Mouse (Mus musculus) adipocyte (in vitro differentiated cells): Measurements from ENCODE around the gene Nubpl.
A peak's percentile ranks its signal among the peaks of the same experiment; 100 is the strongest.

Experiments
- DNase-seq: peaks from one replicate; pipeline ENCODE4 v3.0.0-alpha.2; 2016; ENCODE audit warnings: low spot score

Nubpl gene

DNA sequence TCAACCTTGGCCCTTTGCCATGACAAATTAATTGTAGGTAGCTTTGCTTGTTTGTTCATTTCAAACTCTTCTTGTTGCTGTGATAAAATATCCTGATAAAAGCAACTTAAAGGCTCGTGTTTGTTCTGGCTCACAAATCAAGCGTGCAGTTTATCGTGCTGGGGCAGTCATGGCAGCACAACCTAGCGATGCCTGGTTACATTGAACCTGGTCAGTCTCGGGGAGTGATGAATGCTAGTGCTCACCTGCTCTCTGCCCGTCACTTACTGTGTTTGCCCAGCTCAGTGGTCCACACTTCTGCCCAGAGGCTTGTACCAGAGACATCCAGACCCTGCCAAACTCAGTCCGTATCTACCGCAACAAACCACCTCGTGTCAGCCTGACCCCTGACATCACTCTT lies 149.9 kb downstream of the Nubpl start:
- no peak for DNase-seq

DNA sequence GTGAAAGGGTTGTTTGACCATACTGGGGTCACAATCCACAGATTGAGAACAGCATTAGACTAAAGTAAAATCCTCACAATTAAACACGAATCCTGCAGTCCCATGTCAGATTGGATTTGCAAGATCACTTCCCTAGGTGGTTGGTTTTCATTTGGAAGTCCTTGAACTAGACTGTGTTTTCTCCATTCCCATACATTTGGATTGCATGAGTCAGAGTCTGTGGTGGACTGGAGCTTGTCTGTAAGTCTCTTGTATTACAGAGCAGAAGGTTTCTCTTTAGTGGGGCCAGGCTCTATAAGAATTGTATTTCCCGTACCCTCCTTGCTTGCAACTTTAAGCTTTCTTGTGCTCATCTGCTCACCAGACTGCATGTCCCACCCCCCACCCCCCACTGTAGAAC lies 151.0 kb downstream of the Nubpl start:
- no peak for DNase-seq

DNA sequence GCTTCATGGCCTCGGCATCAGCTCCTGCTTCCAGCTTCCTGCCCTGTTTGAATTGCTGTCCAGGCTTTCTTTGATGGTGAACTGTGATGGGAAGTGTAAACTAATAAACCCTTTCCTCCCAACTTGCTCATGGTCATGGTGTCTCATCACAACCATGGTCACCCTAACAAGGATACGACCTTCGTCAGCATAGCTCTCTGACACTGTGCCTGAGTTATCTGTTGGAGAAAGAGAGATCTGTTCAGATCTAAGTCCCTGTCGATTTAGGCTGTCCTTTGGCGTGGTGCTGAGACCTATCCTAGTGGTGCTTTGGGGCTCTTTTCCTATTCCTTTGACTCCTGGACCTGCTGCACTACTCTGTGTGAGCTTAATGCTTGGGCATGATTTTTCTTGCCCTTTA lies 156.6 kb downstream of the Nubpl start:
- no peak for DNase-seq

DNA sequence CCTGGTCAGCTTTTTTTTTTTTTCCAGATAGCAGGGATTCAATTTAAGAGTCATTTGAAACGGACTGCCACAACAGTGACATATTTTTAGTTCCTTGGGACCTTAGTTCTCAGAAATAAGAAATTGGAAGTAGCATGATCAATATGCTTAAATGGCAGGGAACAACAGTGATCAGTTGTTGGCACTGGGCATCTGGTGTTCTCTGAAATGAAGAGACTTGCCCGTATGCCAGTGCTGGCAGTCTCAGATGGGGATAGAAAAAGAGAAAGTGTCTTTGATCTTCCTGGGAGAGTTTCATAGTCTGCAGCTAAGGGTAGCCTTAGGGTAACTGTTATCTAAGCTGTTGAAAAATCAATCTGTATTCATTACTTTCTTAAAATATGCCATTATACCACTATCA lies 170.6 kb downstream of the Nubpl start:
- no peak for DNase-seq

DNA sequence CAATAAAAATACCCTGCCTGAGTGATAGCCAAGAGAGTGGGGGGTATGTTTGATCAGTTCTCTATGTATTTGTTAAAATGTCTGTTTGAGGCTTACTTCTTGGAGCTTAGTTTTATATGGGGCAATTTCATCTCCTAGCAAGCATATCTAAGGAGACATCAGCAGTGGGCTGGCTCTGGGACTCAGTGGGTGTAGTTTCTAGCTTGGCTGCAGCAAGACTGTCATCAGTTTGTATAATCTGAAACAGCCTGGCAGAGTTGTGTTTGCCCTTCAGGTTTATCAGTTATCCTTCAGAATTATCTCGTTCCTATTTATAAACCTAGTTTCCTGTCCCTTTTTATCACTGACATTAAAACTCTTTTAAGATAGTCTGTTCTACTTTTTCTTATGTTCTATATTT lies 175.3 kb downstream of the Nubpl start:
- DNase-seq = no peak

DNA sequence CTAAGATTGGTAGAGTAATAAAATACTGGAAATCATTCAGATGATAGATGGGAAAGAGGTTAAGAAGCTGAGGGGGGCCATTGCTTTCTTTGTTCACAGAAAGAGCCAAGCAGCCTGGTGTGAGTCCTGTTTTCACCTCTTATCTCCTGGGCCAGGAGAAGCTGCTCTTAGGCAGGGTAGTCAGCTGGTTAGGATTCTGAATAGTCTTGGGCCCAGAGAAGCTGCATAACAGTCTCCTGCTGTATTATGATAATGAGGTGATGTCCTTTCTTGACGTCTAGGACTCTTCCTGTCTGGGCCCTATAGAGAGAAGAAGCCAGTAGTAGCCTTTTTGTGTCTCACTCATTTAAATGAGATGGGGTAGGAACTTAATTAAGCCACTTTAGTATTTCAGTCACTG lies 178.8 kb downstream of the Nubpl start:
- no peak for DNase-seq

DNA sequence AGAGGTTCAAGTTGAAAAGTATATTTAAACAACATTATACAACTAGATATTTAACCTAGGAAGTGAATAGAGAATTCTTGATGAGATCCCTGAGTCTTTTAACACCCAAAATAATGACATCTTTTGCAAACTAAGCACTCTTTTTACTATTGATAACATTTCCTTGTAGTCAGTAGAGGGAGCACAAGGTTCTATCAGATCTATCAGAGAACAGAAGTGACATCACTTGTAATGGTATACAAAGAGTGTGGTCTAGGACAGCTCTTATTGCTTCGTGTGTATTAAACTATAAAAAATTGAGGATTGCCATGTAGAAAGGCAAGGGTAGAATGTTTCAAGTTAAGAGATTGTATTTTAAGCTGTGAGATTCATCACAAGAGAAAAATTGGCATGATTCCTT lies 183.7 kb downstream of the Nubpl start:
- no peak for DNase-seq

DNA sequence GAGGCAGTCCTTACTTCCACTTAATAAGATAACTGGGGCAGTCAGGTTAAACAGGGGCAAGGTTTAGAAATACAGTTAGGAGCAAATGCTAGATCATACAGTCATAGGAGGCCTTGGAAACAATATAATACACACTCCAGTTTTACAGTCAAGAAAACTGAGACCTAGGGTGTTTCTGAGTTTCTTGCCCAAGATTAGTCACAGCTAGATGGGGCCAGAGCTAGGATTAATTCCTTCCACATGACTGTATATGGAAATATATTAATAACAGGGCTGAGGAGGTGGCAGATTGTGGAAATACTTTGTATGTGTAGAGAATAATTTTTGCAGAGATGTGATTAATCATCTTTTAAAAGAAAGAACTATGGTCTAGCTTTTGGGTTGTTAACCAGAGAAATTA lies 186.9 kb downstream of the Nubpl start:
- DNase-seq = peak; percentile 41

DNA sequence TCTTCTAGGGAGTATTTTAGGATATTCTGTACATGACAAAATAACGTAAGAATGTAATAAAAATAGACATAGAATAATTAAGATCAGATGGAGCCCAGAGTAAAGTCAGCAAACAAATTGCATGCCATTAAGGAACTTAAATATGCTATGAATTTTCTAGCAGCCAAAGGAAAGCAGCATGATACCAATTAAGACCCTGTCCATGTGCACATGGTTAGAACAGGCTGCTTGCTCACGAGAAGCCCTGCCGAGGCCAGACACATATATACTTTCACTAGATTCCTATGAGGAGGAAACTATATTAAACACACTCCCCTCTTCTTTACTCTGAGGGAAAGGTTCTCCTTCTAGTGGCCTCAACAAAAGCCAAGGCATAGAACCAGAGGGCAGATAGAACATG lies 189.3 kb downstream of the Nubpl start:
- DNase-seq = no peak

DNA sequence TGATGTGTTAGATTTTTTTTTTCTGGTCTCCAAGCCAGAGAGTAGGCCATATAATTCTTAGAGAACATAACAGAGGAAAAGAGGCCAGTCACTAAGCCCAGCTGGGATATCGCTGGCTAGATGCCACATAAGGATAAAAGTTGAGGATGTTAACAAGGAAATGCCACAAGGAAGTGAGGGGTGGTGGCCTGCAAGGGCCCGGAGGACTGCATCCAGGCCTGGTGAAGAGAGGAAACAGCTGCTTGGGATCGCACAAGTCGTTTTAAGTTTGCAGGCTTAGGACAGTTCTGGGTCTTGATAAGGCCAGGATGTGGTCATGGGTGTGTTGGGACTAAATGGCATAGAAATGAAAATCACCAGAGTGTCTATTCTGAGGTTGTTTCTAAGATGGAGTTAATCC lies 191.0 kb downstream of the Nubpl start:
- DNase-seq = no peak

DNA sequence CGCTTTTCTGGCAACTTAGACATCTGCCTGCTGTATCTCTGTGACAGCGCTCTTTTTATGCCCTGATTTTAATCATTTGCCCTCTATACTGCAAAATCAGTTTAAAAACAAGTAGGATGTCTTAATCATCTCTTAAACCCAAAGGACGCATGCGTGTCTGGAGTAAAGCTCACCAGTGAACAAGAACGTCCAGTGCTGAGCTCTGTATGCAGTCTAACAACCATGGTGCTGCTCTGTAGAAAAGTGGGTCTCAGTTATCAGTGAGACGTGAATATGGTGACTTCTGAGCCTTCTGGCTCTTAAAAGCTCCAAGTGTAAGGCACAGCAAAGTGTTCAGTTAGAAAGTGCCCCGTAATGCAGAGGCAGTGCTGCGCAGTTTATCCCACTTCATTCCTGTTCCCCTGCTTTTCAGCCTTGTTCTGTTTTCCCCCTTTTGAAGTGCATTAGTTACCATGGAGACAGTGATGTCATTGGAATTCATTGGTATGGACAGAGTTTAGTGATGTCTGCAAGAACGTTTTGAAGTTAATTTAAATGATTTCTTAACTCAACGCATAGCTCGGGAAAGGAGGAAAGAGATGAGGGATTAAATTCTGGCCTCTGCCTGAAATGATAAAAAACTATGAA lies 191.5 kb downstream of the Nubpl start:
- no peak for DNase-seq

DNA sequence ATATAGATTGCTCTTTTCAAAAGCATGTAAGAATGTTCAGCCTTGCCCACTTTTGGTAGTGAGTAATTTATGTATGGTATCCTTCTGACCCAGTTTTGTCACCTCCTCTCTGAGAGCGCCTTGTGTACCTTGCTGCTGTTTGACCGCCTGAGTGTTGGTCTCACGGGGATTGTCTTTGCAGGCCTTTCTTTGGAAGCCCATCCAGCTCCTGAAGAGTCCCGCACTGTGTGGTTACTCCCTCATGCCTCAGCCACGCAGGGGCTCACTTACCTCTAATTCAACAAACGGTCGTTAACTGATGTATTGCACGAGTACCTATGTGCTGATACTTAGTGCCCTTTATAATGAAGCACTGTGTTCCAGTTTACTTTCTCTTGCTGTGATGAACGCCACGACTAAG lies 192.1 kb downstream of the Nubpl start:
- no peak for DNase-seq

DNA sequence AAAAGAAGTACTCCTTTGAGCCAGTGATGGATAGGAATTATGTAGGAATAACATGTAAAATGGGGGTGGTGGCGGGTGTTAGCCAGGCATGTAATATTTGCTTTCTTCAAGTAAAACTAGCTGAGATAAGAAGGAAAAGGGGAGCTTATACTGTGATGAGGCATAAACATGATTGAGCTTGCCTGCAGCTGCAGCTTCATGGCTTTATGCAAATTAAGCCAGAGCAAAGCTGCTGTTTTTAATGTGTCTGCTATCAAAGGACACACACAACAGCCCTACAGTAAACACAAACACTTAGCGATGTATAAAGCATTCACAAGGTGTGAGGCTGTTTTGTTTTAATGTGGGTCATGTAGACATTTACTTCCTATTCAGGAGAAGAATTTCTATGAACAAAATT lies 196.4 kb downstream of the Nubpl start:
- no peak for DNase-seq

DNA sequence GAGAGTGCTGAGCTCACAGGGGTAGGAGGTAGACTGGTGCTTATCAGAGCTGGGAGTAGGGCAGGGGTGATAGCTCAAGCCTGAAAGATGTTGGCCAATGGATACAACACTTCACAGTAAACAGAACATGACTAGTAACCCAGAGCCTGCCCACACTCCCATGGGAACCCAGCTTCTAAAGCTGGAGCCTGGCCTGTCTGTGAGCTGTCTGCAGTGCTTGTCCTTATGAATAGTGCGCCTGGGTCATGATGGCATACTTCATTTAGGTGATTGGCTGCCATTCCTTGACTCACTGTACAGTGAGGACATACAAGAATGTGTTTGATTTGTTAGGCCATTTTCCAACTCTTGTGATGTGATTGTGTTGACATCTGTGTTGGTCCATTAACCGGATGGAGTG lies 200.5 kb downstream of the Nubpl start:
- DNase-seq = peak; percentile 88

DNA sequence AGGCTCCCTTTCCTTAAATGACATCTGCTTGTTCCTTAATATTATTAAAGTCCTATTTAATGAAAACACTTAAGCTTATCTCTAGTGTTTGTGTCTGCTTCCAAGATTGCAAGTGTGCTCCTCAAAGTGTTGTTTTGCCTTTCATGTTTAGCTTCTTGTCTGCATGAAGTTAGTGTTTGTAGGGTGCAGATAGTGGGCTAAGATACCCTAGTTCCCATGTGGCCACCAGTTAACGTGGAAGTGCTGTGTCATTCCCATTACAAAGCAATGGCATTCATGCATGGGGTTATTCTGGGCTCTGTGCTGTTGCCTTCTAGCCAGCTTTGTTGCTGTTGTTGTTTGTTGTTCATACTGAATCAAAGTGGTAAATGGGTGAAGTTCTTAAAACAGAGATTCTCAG lies 201.1 kb downstream of the Nubpl start:
- DNase-seq = no peak

DNA sequence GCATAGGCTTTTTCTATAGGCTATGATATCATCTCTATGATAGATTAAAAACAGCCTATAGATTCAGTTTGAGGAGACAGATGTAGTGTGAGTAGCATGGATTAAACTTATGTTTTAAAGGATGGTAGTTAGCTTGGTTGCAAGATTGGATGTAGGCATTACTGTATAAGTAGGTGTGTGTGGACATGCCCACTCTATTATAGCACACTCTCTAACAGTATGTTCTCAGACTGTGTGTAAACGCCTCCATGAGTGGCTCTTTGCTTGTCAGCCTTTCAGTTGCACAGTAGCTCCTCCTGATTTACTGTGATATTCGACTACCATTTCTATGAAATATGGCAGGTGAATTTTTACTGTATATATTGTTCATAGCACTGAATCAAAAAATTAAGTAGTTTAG lies 205.4 kb downstream of the Nubpl start:
- DNase-seq = no peak

DNA sequence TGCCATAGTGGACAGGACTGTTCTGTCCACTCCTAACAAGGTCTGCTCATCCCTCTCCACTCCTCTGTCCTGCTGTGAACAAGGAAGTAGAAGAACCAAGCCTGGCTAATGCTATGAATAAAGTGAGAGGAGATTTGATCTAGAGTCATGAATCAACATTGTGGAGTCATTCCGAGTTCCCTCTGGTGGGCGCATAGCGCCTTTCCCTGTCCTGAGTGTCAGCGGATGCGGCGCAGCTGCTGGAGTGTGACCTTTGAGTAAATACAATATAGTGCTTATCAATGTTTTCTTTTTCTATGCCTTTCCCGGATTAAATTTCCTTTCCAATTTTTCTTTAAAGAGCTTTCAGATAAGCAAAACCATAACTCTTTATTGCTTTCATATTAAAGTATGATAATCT lies 208.8 kb downstream of the Nubpl start:
- DNase-seq = no peak

DNA sequence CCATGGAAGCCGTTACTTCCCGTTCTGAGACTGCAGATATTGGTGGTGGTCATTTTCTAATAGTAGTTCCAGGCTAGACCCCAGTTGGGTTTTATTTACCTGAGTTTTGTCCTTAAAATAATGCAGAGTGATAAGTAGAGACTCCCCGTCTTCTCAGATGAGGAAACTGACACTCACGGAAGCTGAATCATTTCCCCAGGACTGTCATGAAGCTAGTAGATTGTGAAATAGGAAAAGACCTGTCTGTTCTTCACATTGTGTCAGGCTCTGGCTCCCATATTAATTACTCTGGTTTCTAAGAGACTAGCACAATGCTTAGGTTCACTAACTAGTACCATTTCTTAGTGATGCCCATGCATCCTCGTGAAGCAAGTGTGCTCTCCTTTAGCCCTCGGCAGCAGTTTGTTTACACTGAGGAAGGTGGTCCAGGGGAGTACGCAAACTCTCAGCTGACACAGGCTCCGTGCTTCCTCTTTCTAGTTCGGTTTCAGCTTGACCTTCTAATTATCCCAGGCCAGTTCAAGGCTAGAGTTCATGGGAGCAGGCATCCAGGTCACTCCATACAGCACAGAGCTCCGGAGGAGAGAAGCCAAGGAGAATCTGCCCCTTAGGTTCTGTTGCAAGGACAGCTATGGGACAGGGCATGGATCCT lies 209.9 kb downstream of the Nubpl start:
- no peak for DNase-seq

DNA sequence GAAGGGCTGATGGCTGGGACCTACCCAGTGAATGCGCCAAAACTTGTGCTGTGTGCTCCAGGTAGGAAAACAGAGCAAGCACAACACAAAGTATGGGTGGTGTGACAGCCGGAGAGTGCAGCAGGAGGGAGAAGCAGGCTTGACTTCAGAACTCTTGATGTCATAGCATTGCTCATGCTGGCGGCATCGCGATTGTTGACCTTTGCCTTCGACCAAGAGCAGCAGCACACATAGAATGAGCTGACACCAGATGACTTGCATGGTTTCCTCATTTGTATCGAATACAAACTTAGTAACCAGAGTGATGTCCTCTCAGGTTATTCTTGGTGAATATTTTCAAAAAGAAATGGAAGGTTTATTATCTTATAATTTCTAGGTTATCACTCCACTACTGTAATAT lies 211.1 kb downstream of the Nubpl start:
- no peak for DNase-seq

DNA sequence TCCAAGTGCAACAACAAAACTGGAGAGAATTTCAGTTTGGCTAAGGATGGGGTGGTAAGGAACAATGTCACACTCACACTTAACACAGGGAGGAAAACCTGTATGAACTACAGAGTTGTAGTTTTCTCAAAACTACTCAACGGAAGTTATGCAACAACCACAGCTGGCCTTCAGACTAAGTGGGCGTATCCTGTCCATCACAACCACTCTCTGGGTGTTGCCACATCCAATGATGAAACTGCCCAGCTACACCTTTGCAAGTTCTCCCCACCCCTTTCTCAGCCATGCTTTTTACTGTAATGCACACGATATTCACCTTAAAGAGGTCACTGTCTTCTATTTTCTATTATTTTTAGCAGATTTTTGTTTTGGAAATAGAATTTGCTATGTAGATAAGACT lies 217.3 kb downstream of the Nubpl start:
- peak; percentile 26 for DNase-seq

DNA sequence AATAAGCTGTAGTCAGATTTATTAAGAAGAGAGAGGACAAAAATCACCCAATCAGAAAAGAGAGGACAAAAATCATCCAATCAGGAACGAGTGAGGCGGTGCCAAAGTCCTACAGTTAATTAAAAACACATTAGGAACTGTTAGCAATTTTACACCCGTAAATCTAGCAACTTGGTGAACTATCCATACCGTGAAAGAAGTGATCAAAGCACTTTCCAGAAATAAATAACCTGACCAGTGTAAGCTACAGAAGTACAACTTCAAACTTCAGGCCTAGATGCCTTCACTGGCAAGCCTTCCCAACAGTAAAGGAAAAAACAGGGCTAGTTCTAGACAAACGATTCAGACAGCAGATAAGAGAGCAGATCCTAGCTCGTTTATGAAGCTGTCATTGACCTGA lies 220.1 kb downstream of the Nubpl start:
- DNase-seq = no peak

DNA sequence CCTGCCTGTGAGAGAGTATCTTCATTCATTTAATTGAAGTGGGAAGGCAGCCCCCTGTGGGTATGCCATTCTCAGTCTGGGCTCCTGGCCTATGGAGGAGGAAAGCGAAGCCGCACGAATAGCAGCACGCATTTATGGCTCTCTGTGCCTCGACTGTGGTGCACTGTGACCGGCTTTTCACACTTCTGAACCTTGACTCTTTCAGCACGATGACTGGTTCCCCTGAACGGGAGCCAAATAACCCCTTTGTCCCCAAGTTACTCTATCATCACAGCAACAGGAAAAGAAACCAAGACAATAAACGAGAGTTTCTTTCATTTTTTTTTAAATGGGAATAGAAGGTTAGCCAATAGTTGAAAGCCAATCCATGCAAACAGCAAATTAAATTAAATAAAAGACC lies 220.9 kb downstream of the Nubpl start:
- DNase-seq = no peak

DNA sequence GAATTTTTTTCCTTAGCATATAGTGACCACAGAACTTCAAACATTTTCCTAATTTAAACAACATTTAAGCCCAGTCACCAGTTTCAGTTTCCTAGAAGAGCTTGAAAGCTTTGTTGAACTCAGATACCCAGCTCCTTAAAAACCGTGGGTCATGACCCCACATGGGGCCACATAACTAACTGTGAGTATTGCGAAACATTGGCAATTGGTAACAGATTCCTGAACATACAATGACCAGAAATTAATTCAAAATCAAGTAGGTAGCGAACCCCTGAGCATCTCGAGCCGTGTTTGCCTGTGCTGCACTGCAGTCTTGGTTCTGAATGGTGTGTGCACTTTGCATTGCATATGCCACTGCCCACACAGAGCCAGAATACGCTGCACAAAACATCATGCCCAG lies 221.6 kb downstream of the Nubpl start:
- DNase-seq = no peak

DNA sequence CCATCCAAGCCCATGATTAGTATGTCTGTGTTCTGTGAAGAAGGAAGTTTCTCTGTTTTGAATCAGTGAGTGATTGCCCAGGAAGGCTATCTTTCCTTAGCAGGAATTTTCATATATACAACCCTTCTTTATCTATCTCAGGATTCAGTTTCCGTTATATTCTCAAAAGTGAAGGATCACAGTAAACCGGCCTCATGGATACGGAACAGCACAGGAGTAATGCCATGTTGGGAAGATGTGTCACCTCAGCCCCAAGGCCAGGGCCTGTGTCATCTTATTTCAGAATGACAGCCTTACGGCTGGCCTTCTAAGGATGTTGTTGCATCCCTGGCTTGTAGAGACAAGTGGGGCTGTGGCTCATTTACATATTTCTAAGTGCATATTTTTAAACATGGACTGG lies 231.0 kb downstream of the Nubpl start:
- no peak for DNase-seq
